Mouse (Mus musculus) frontal cortex, adult (tissue): Measurements from ENCODE around the gene Colgalt1.
A peak's percentile ranks its signal among the peaks of the same experiment; 100 is the strongest.

Experiments
- ATAC-seq: cut with Nextera tagmentation; 2 replicates; pipeline ENCODE4 v1.9.2; 2017; ENCODE audit warnings: mild to moderate bottlenecking, moderate library complexity, mixed read lengths; ENCODE audit not compliant: low TSS enrichment

The Colgalt1 gene

GRCm38 (mm10) chr8:71628396-71629095 is 17.7 kb downstream of the Colgalt1 start:
- no peak for ATAC-seq

DNA sequence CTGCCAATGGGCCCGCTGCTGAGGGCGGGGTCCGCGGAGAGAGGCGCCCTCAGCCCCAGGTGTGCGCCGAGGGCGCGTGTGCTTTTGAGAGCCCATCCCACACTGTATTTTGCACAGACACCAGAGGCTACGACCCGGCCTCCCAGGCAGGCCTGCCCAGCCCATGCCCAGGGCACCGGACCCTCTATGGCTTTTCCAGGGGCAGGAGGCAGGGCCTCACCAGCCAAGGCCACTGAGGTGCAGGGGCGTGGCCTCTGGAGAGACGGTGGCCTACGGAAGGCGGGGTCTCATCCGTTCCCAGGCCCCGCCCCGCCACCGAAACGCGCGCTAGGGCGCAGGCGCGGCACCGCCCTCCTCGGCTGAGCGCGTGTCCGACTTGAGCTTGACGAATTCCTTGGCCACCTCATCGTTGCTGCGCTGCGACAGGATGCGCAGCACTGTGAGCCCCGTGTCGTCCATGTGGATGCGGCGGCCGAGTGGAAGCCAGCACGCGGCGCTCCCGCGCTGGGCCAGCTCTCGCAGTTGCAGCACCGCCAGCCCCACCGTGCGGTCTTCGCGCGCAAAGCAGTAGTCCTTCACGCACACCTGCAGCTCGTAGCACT is 18.4 kb downstream of the Colgalt1 start:
- ATAC-seq, result peak; percentile 64

- ATAC-seq, result no peak
Observed at GRCm38 (mm10) chr8:71629781-71630212, 19.0 kb downstream of the Colgalt1 start.

GRCm38 (mm10) chr8:71630761-71631160 is 20.0 kb downstream of the Colgalt1 start:
- no peak for ATAC-seq

GRCm38 (mm10) chr8:71631897-71632296 is 21.1 kb downstream of the Colgalt1 start:
- no peak for ATAC-seq

- ATAC-seq, result no peak
Observed at GRCm38 (mm10) chr8:71633164-71633563, 22.4 kb downstream of the Colgalt1 start.

DNA sequence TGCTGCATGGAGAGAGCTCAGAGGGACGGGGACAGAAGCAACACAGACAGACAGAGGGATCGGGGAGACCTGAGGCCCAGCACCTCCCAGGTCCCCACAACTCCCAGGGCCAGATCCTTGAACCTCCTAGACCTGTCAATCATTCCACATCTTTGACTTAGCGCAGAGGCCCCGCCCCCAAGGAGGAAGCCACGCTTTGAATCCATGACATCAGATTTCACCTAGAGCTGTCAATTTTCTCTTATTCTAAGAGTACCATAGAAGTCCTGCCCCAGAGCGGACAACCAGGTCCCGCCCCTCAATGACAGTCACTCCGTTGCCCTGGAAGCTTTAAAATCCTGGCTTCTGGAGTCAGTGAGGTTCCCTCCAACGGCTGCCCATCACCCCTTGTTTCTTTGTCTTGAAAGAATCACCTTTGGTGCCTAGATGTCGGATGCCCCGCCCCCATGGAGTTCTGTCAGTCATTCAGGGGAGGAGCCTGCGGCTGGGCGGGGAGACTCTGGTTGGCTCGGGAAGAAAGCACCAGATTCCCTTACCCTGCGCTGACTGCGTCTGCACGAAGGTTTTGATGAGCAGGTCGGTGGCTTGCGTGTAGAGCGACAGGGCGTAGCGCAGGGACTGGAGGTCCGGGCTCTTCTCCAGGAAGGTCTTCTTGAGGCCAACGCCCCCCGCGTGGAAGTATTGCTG is 23.3 kb downstream of the Colgalt1 start:
- no peak for ATAC-seq

DNA sequence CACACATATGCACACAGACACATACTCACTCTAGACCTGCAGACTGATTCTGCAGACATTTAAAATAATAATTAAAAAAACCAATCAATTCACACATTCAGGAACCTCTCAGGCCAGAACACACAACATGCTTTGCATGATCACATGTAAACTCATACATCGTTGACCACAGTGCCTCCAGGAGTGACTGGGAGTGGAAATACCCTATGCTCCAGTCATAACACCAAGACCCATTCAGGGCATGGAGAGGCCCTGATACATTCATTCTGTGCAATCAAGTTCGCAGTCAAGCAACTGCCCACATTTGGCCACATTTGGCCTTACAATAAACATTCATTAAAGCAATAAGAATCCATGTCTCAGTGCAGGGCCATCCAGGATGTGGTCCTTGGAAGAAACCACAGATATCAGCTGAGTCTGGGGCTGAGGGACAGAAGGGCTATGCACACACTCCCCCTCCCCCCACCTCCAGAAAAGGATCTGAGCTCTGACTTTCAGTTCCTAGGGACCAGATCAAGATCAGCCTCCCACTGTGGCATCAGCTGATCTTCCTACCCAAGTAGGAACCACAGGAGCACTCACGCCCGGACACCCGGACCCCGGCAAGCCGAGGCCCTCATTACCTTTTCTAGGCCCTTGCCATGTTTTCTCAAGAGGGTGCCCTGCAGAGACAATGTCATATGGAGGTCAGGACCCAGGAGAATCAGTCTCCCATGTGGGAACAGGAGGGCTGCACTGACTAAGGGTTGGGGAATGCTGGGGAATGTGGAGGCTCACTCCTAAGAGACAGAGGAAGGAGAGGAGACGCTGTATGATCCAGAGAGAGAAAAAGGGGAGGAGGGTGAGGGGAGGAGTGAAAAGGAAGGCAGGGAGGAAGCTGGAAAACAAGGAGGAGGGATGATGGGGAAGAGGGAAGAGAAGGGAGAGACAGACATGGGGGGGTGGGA is 26.6 kb downstream of the Colgalt1 start:
- no peak for ATAC-seq

DNA sequence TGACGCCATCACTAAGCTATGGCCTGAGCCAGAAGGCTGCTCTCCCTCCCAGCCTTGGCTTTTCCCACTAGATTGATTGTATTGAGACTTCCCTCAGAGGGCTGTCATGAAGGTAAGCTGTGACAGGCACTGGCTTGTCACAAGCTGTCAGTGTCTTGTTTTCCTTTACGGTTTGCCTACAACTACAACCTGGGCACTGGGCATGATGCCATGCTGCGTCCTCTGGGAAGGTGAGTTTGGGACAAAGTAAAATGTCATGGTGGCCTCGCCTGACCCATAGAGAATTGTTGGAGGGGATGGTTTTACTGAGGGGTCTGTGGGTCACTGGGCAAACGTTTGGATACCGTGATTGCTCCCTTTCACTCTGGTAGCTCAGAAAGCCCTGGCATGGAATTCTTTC is 27.5 kb downstream of the Colgalt1 start:
- ATAC-seq, result no peak

DNA sequence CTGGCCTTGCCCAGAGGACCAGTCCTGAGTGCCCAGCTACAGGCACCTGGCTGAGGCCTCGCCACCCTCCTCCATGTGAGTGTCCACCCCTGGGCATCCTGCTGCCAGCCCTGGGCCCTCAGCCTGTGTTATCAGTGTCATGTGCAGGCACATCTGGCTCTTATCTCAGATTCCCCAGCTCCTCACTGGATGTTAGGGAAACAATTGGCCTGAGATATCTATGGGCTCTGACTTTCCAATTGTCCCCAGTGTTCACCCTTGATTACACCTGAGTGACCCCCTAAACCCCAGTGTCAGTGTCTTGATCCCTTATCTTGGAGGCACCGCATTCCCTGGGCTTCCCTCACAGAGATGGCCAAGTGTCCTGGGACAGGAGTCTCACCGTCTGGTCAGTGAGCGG is 28.5 kb downstream of the Colgalt1 start:
- no peak for ATAC-seq

DNA sequence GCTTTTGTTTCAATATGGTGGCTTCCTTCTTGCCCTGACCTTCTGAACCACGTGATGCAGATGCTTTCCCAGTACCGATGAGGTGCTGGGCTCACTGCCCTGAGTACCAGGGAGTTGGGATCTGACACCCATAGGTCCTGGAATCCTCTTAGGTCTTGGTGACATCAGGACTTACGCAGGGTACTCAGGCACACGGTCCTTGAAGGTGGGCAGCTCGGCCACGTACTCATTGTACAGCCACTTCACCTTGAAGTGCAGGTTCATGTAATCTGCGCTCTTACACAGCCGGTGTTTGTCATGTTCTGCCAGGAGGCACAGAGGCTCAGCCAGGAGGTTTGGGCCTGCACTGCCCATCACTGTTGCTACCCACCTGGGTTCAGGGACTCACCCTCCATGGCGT is 34.7 kb downstream of the Colgalt1 start:
- no peak for ATAC-seq

DNA sequence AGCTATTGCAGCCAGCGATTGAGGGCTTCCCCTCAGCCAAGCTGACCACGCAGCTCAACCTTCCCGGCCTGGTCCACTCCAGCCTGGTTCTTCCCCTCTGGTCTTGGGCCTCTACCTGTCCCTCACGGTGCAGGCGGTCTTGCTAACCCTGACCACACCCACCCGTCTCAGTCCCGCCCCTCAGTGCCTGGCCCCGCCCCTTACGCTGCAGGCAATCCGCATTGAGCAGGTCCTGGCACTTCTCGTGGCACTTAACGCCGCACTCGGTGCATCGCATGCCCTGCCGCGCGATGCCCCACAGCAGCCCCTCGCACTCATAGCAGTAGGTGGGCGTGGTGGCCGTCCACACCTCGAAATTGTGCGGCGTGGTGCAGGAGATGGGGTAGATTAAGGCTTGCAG is 43.8 kb downstream of the Colgalt1 start:
- ATAC-seq, result no peak

- no peak for ATAC-seq
Observed at GRCm38 (mm10) chr8:71657816-71658215, 47.0 kb downstream of the Colgalt1 start.

GRCm38 (mm10) chr8:71658515-71659049 is 47.8 kb downstream of the Colgalt1 start:
- no peak for ATAC-seq

GRCm38 (mm10) chr8:71659751-71660150 is 49.0 kb downstream of the Colgalt1 start:
- ATAC-seq, result no peak

- peak; percentile 82 for ATAC-seq
Observed at GRCm38 (mm10) chr8:71660325-71661120, 49.7 kb downstream of the Colgalt1 start.

- ATAC-seq, result no peak
Observed at GRCm38 (mm10) chr8:71665331-71666130, 54.7 kb downstream of the Colgalt1 start.

- ATAC-seq, result no peak
Observed at GRCm38 (mm10) chr8:71666855-71667254, 56.1 kb downstream of the Colgalt1 start.

GRCm38 (mm10) chr8:71667256-71667655 is 56.5 kb downstream of the Colgalt1 start:
- ATAC-seq, result no peak
